Mouse (Mus musculus): ENCODE measurements at regions not wholly inside any gene's neighbourhood (a gene's known extent, or its start where the extent isn't known, plus 50 kb on each side); places are given as distances from the start of the nearest gene placed in this dataset.
"Not testable (repeated sequence)": the region's sequence is repeated elsewhere in the genome, so short reads cannot be mapped to it uniquely, and the experiment has no call there.

- not testable (repeated sequence) for DNase-seq (ENCODE audit: low read depth, low spot score)
Observed at GRCm38 (mm10) chr19:3158149-3158548, 124.6 kb upstream of the Mrpl21 start.

- no peak for DNase-seq (ENCODE audit: low read depth, low spot score)
Observed at GRCm38 (mm10) chr19:3159346-3159745, 123.4 kb upstream of the Mrpl21 start.

GRCm38 (mm10) chr19:3167683-3168082 lies 115.0 kb upstream of the Mrpl21 start:
- DNase-seq (ENCODE audit: low read depth, low spot score): no peak

- DNase-seq (ENCODE audit: low read depth, low spot score): no peak
Observed at GRCm38 (mm10) chr19:3182625-3183024, 100.1 kb upstream of the Mrpl21 start.

- no peak for DNase-seq (ENCODE audit: low read depth, low spot score)
Observed at GRCm38 (mm10) chr19:3192644-3193043, 90.1 kb upstream of the Mrpl21 start.

- not testable (repeated sequence) for DNase-seq (ENCODE audit: low read depth, low spot score)
Observed at GRCm38 (mm10) chr19:3204504-3204903, 78.2 kb upstream of the Mrpl21 start.

- DNase-seq (ENCODE audit: low read depth, low spot score): not testable (repeated sequence)
Observed at GRCm38 (mm10) chr19:3205406-3205805, 77.3 kb upstream of the Mrpl21 start.

- DNase-seq (ENCODE audit: low read depth, low spot score): peak; percentile 0
Observed at GRCm38 (mm10) chr19:3208283-3208682, 74.4 kb upstream of the Mrpl21 start.

Data from brain, embryonic 18.5 days (tissue).